Mouse (Mus musculus) cerebellum, adult 2 months (tissue): ENCODE results near the gene Gm20425.

Source experiments
- CTCF ChIP-seq: fragments of 200-500 bp; IDR thresholded peaks from 2 replicates; pipeline ENCODE4 v1.5.1; 2011; ENCODE audit warnings: low read depth, mild to moderate bottlenecking, control low read depth, low read length, moderate library complexity, borderline replicate concordance; ENCODE audit not compliant: insufficient read depth
- POLR2A ChIP-seq: fragments of 200-500 bp; IDR thresholded peaks from 2 replicates; pipeline ENCODE4 v1.6.1; 2011; ENCODE audit warnings: low read length, control low read depth, borderline replicate concordance; ENCODE audit not compliant: insufficient read depth

DNA sequence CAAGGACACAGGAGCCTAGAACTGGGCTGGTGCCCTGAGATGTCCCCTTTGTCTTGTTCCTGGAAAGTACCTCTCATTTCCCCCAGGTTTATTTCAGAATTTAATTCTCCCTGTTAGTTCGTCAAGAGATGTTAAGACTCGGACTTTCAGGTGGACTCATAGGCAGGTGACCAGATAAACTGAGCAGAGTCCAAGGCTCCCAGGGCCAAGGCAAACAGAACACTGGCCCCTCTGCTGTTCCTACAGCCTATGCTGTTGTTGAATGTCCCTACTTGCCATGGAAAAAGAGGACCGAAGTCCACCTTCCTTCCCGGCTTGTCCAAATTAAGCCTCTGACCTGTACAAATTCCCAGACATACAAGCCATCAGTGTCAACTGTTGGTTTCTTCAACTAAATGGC is 13.5 kb upstream of the Gm20425 start:
- TF ChIP-seq CTCF (no peak), POLR2A (no peak)
